In the genomic region with DNA sequence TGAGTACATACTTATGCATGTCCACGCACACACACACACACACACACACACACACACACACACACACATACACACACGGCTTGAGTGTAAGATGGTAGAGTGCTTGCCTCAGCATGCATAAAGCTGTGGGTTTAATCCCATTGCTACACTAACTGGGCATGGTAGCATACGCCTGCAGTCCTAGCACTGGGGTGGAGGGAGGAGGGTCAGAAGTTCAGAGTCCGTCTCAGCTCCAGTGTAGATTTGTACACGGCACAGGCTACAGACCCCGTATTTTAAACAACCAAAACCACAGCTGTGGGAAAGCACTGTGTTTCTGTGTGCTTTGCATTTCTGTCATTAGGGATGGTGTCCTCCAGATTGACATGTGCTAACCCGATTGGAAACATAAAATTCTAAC, we compare ENCODE assay signal across 23 mouse cellular contexts. TPM values are rescaled to one million over a fixed set of nuclear protein-coding genes. Genes with fewer than 3 reads are reported as not detected.
A peak's percentile ranks its signal among the peaks of the same experiment; 100 is the strongest.
DNase-seq lines count a peak whose midpoint lies in the region; ATAC-seq and TF ChIP-seq lines count a peak whose summit lies in the region.
"Had no signal": no experiment of that assay in that cellular context is flagged by ENCODE, and none has a peak within 500 bp of the region (broad histone marks: within the 10 kb centered on the region; RNA-seq: fewer than 3 reads in every experiment).

No protein-coding gene starts in this region.

- no peak for TF ChIP-seq EP300 in stomach, postnatal 0 days (optimal IDR thresholded peaks at IDR 0.05)

- no peak overlapping the region for H3K4me3 ChIP-seq in embryonic facial prominence, embryonic 14.5 days (ENCODE audit: low read depth, low read length)
- no peak overlapping the region for H3K4me3 ChIP-seq in embryonic facial prominence, embryonic 10.5 days
- no peak overlapping the region for H3K4me3 ChIP-seq in kidney, embryonic 15.5 days (replicated peaks)
- H3K4me3 ChIP-seq in spleen, adult 2 months (ENCODE audit: extremely low read depth, insufficient read depth, insufficient read length), result no peak overlapping the region
- no peak overlapping the region for H3K4me3 ChIP-seq in stomach, postnatal 0 days (ENCODE audit: low read depth, low read length)
- H3K4me3 ChIP-seq: embryonic facial prominence, embryonic 13.5 days; forebrain, embryonic 13.5 days; hindbrain, embryonic 13.5 days; limb, embryonic 13.5 days; midbrain, embryonic 12.5 days; neural tube, embryonic 15.5 days had no signal

- no peaks in the 10 kb centered on the region for H3K27me3 ChIP-seq in embryonic facial prominence, embryonic 14.5 days (replicated peaks; ENCODE audit: control insufficient read depth, insufficient read depth, low read length)
- no peaks in the 10 kb centered on the region for H3K27me3 ChIP-seq in embryonic facial prominence, embryonic 10.5 days (replicated peaks; ENCODE audit: low read depth, poor library complexity, severe bottlenecking)
- H3K27me3 ChIP-seq in kidney, embryonic 15.5 days, result no peaks in the 10 kb centered on the region
- H3K27me3 ChIP-seq in spleen, adult 2 months (ENCODE audit: control insufficient read depth, insufficient read depth, low read length), result no peaks in the 10 kb centered on the region
- H3K27me3 ChIP-seq in stomach, postnatal 0 days (ENCODE audit: control insufficient read depth, insufficient read depth, low read length), result no peaks in the 10 kb centered on the region
- H3K27me3 ChIP-seq: CH12.LX; embryonic facial prominence, embryonic 13.5 days; forebrain, embryonic 13.5 days; hindbrain, embryonic 13.5 days; limb, embryonic 13.5 days; midbrain, embryonic 12.5 days; neural tube, embryonic 15.5 days; Patski had no signal

- intact Hi-C loops in heart, postnatal 25 days (cut with DNase I), result no loop called here

- peak; percentile 19; the same call in 1 of the 2 replicates for ATAC-seq in embryonic facial prominence, embryonic 14.5 days (ENCODE audit: low read depth)
- ATAC-seq in kidney, embryonic 15.5 days (replicated peaks; ENCODE audit: low FRiP score), result no peak; the same call in 1 of the 2 replicates
- 0 out of 2 replicates have a peak, but pooled peaks have one; percentile 15 for ATAC-seq in stomach, postnatal 0 days (ENCODE audit: low FRiP score, low TSS enrichment)
- ATAC-seq: forebrain, embryonic 13.5 days; Patski had no signal

- WGBS in embryonic facial prominence, embryonic 14.5 days, result 79% methylated on average over 7 of the region's 7 CpGs
- 79% methylated on average over 7 of the region's 7 CpGs for WGBS in embryonic facial prominence, embryonic 10.5 days
- WGBS in kidney, embryonic 15.5 days, result 59% methylated on average over 7 of the region's 7 CpGs
- 56% methylated on average over 7 of the region's 7 CpGs for WGBS in spleen, adult 2 months
- WGBS in stomach, postnatal 0 days, result 49% methylated on average over 7 of the region's 7 CpGs

- H3K9me3 ChIP-seq in embryonic facial prominence, embryonic 14.5 days (ENCODE audit: control insufficient read depth, low read length), result no peaks in the 10 kb centered on the region
- no peaks in the 10 kb centered on the region for H3K9me3 ChIP-seq in embryonic facial prominence, embryonic 10.5 days
- no peaks in the 10 kb centered on the region for H3K9me3 ChIP-seq in kidney, embryonic 15.5 days (replicated peaks)
- no peaks in the 10 kb centered on the region for H3K9me3 ChIP-seq in stomach, postnatal 0 days (ENCODE audit: control insufficient read depth, low read length)
- H3K9me3 ChIP-seq: embryonic facial prominence, embryonic 13.5 days; forebrain, embryonic 13.5 days; G1E; hindbrain, embryonic 13.5 days; limb, embryonic 13.5 days; midbrain, embryonic 12.5 days; neural tube, embryonic 15.5 days had no signal

- H3K4me1 ChIP-seq in embryonic facial prominence, embryonic 14.5 days (ENCODE audit: control insufficient read depth, insufficient read depth, low read length), result peaks cover 4% of the 10 kb centered on the region; the same call in 1 of the 2 replicates
- H3K4me1 ChIP-seq in embryonic facial prominence, embryonic 10.5 days, result peaks cover 14% of the 10 kb centered on the region; the same call in 1 of the 2 replicates
- H3K4me1 ChIP-seq in kidney, embryonic 15.5 days, result peaks cover 32% of the 10 kb centered on the region
- H3K4me1 ChIP-seq in spleen, adult 2 months (ENCODE audit: control insufficient read depth, insufficient read depth, insufficient read length), result peaks cover 44% of the 10 kb centered on the region
- H3K4me1 ChIP-seq in stomach, postnatal 0 days (replicated peaks; ENCODE audit: control insufficient read depth, insufficient read depth), result no peaks in the 10 kb centered on the region
- H3K4me1 ChIP-seq: limb, embryonic 13.5 days had no signal

- H3K27ac ChIP-seq in embryonic facial prominence, embryonic 14.5 days (replicated peaks; ENCODE audit: low read depth, low read length), result no peak overlapping the region
- no peak overlapping the region for H3K27ac ChIP-seq in embryonic facial prominence, embryonic 10.5 days (replicated peaks)
- H3K27ac ChIP-seq in kidney, embryonic 15.5 days, result no peak overlapping the region
- H3K27ac ChIP-seq in spleen, adult 2 months (ENCODE audit: insufficient read depth, low read length), result peak overlapping the region; percentile 84
- H3K27ac ChIP-seq in stomach, postnatal 0 days (replicated peaks), result no peak overlapping the region
- H3K27ac ChIP-seq: embryonic facial prominence, embryonic 13.5 days; forebrain, embryonic 13.5 days; hindbrain, embryonic 13.5 days; limb, embryonic 13.5 days; midbrain, embryonic 12.5 days; neural tube, embryonic 15.5 days had no signal

- no peak for TF ChIP-seq POLR2A in spleen, adult 2 months (IDR thresholded peaks at IDR 0.05; ENCODE audit: low read depth, low read length)

- no peak overlapping the region for H3K4me2 ChIP-seq in embryonic facial prominence, embryonic 14.5 days (ENCODE audit: low read depth, low read length)
- no peak overlapping the region for H3K4me2 ChIP-seq in kidney, embryonic 15.5 days
- H3K4me2 ChIP-seq in stomach, postnatal 0 days (replicated peaks; ENCODE audit: low read depth), result no peak overlapping the region
- H3K4me2 ChIP-seq: embryonic facial prominence, embryonic 13.5 days; forebrain, embryonic 13.5 days; hindbrain, embryonic 13.5 days; limb, embryonic 13.5 days; lung, embryonic 14.5 days; midbrain, embryonic 12.5 days; neural tube, embryonic 15.5 days had no signal

- H3K9ac ChIP-seq in embryonic facial prominence, embryonic 14.5 days (ENCODE audit: low read depth, low read length), result no peak overlapping the region
- H3K9ac ChIP-seq in kidney, embryonic 15.5 days, result no peak overlapping the region
- H3K9ac ChIP-seq in stomach, postnatal 0 days (ENCODE audit: low read length), result no peak overlapping the region
- H3K9ac ChIP-seq: embryonic facial prominence, embryonic 13.5 days; forebrain, embryonic 13.5 days; hindbrain, embryonic 13.5 days; limb, embryonic 13.5 days; lung, embryonic 14.5 days; midbrain, embryonic 12.5 days; neural tube, embryonic 15.5 days had no signal

- peaks cover 89% of the 10 kb centered on the region for H3K36me3 ChIP-seq in embryonic facial prominence, embryonic 14.5 days (ENCODE audit: control insufficient read depth, insufficient read depth, low read length)
- peaks cover 98% of the 10 kb centered on the region for H3K36me3 ChIP-seq in embryonic facial prominence, embryonic 10.5 days (replicated peaks)
- H3K36me3 ChIP-seq in kidney, embryonic 15.5 days, result peaks cover 87% of the 10 kb centered on the region
- peaks cover 10% of the 10 kb centered on the region for H3K36me3 ChIP-seq in spleen, adult 2 months (ENCODE audit: control insufficient read depth, insufficient read depth, low read length)
- peaks cover 14% of the 10 kb centered on the region for H3K36me3 ChIP-seq in stomach, postnatal 0 days (ENCODE audit: control insufficient read depth, insufficient read depth, low read length)

- DNase-seq in embryonic facial prominence, embryonic 14.5 days (ENCODE audit: low spot score), result no peak
- DNase-seq in embryonic facial prominence, embryonic 10.5 days (ENCODE audit: low spot score), result no peak
- DNase-seq in kidney, postnatal 14 days, result peak; percentile 36
- no peak for DNase-seq in spleen, adult 2 months (ENCODE audit: low read depth in 1 of 2, low spot score in 2 of 2)
- DNase-seq in spleen, postnatal 4 days (ENCODE audit: low spot score in 2 of 2), result no peak
- no peak for DNase-seq in stomach, postnatal 0 days (ENCODE audit: low spot score)
- DNase-seq in heart, postnatal 25 days (ENCODE audit: low spot score), result no peak
- DNase-seq: cerebellum, adult 18-20 months; cerebellum, postnatal 14 days; heart, postnatal 36 days; layer of hippocampus, adult 9-11 months; lung, embryonic 14.5 days; right cerebral cortex, postnatal 4 days had no signal

- no peak for TF ChIP-seq CTCF in spleen, adult 2 months (IDR thresholded peaks at IDR 0.05; ENCODE audit: extremely low read depth, insufficient read depth, insufficient read length, insufficient replicate concordance)
- TF ChIP-seq CTCF in stomach, postnatal 0 days (IDR thresholded peaks at IDR 0.05; ENCODE audit: low read depth), result no peak

RNA-seq across cellular contexts. Expression of a gene that starts 25.0 kb away (rescaled TPM):
- 0.26 and 0.81 TPM in 2 replicates for polyA plus RNA-seq in embryonic facial prominence, embryonic 14.5 days (2014; fragmentation: Nextera tagmentation; extraction: Ambion mirVana)
- 0.52 and 0.57 TPM in 2 replicates for polyA plus RNA-seq in embryonic facial prominence, embryonic 10.5 days (2016; fragmentation: Nextera tagmentation; extraction: Ambion mirVana)
- 0.19 and 0.24 TPM in 2 replicates for polyA plus RNA-seq in kidney, embryonic 15.5 days (2015; fragmentation: Nextera tagmentation; extraction: Ambion mirVana)
- 0.34 TPM in 1 of 2 replicates, not detected in the other for polyA plus RNA-seq in spleen, adult 2 months (2012; rRNA removed)
- polyA plus RNA-seq in stomach, postnatal 0 days (2015; fragmentation: Nextera tagmentation; extraction: Ambion mirVana), result 0.36 and 0.38 TPM in 2 replicates
- total RNA-seq in heart, postnatal 25 days (2021), result 1 to 10 TPM in 1 of 2 experiments, under 1 TPM in 1; 0.57 to 1.3 TPM

RNA-seq across cellular contexts. Expression of a gene that starts 57.7 kb away (rescaled TPM):
- polyA plus RNA-seq in embryonic facial prominence, embryonic 14.5 days (2014; fragmentation: Nextera tagmentation; extraction: Ambion mirVana), result 85.0 and 98.9 TPM in 2 replicates
- polyA plus RNA-seq in embryonic facial prominence, embryonic 10.5 days (2016; fragmentation: Nextera tagmentation; extraction: Ambion mirVana), result 169 and 177 TPM in 2 replicates
- 105 and 107 TPM in 2 replicates for polyA plus RNA-seq in kidney, embryonic 15.5 days (2015; fragmentation: Nextera tagmentation; extraction: Ambion mirVana)
- polyA plus RNA-seq in spleen, adult 2 months (2012; rRNA removed), result 14.8 and 18.7 TPM in 2 replicates
- polyA plus RNA-seq in stomach, postnatal 0 days (2015; fragmentation: Nextera tagmentation; extraction: Ambion mirVana), result 61.9 TPM in 2 replicates
- total RNA-seq in heart, postnatal 25 days (2021), result 10 to 100 TPM; 44.1 to 50.2 TPM
